Mouse (Mus musculus): ENCODE data around the gene Cyp46a1. TPM values are rescaled to one million over a fixed set of nuclear protein-coding genes. Genes with fewer than 3 reads are reported as not detected.

Gene Cyp46a1
- polyA plus RNA-seq, 1 experiment from 2014 or later: 4.3 TPM

GRCm38 (mm10) chr12:108355986-108356385 lies 21.8 kb downstream of the Cyp46a1 start:
- ATAC-seq (replicated peaks; ENCODE audit: insufficient number of reproducible peaks, low FRiP score, low TSS enrichment): no peak
- Histone ChIP-seq H3K27ac (ENCODE audit: low read depth, low read length) (no peak overlapping the region), H3K27me3 (ENCODE audit: control insufficient read depth, insufficient read depth, low read length) (peaks cover 33% of the 10 kb centered on the region), H3K9ac (ENCODE audit: low read depth, low read length) (no peak overlapping the region), H3K4me3 (ENCODE audit: low read depth, low read length) (no peak overlapping the region), H3K4me2 (no peak overlapping the region), H3K4me1 (ENCODE audit: control insufficient read depth, insufficient read depth, low read length) (no peaks in the 10 kb centered on the region; the same call in 1 of the 2 replicates), H3K36me3 (ENCODE audit: control insufficient read depth, insufficient read depth, low read length) (no peaks in the 10 kb centered on the region), H3K9me3 (replicated peaks; ENCODE audit: control insufficient read depth, low read length) (peaks cover 5% of the 10 kb centered on the region; the same call in 1 of the 2 replicates)

- H3K27ac ChIP-seq (ENCODE audit: low read depth, low read length): no peak overlapping the region
- WGBS (ENCODE audit: insufficient replicate concordance): 6% methylated on average over 5 of the region's 5 CpGs
- no peak overlapping the region for H3K9ac ChIP-seq (ENCODE audit: low read depth, low read length)
- H3K36me3 ChIP-seq (ENCODE audit: control insufficient read depth, insufficient read depth, low read length): no peaks in the 10 kb centered on the region
- H3K27me3 ChIP-seq (ENCODE audit: control insufficient read depth, insufficient read depth, low read length): no peaks in the 10 kb centered on the region
- H3K9me3 ChIP-seq (replicated peaks; ENCODE audit: control insufficient read depth, low read length): no peaks in the 10 kb centered on the region
- H3K4me2 ChIP-seq: no peak overlapping the region
- no peak for ATAC-seq (replicated peaks; ENCODE audit: insufficient number of reproducible peaks, low FRiP score, low TSS enrichment)
- no peaks in the 10 kb centered on the region for H3K4me1 ChIP-seq (ENCODE audit: control insufficient read depth, insufficient read depth, low read length)
- H3K4me3 ChIP-seq (ENCODE audit: low read depth, low read length): no peak overlapping the region
These were observed 29.6 kb downstream of the Cyp46a1 start for GRCm38 (mm10) chr12:108363796-108364195.

GRCm38 (mm10) chr12:108365340-108365739 lies 31.2 kb downstream of the Cyp46a1 start:
- no peaks in the 10 kb centered on the region for H3K27me3 ChIP-seq (ENCODE audit: control insufficient read depth, insufficient read depth, low read length)
- peaks cover 2% of the 10 kb centered on the region for H3K4me1 ChIP-seq (ENCODE audit: control insufficient read depth, insufficient read depth, low read length)
- no peaks in the 10 kb centered on the region for H3K36me3 ChIP-seq (ENCODE audit: control insufficient read depth, insufficient read depth, low read length)
- no peak overlapping the region for H3K4me3 ChIP-seq (ENCODE audit: low read depth, low read length)
- ATAC-seq (replicated peaks; ENCODE audit: insufficient number of reproducible peaks, low FRiP score, low TSS enrichment): no peak
- H3K9me3 ChIP-seq (replicated peaks; ENCODE audit: control insufficient read depth, low read length): no peaks in the 10 kb centered on the region
- no peak overlapping the region for H3K27ac ChIP-seq (ENCODE audit: low read depth, low read length)
- no peak overlapping the region for H3K4me2 ChIP-seq
- 57% methylated on average over 3 of the region's 3 CpGs for WGBS (ENCODE audit: insufficient replicate concordance)
- no peak overlapping the region for H3K9ac ChIP-seq (ENCODE audit: low read depth, low read length)

GRCm38 (mm10) chr12:108365868-108366267 lies 31.7 kb downstream of the Cyp46a1 start:
- Histone ChIP-seq H3K4me3 (ENCODE audit: low read depth, low read length) (no peak overlapping the region), H3K36me3 (ENCODE audit: control insufficient read depth, insufficient read depth, low read length) (no peaks in the 10 kb centered on the region), H3K9me3 (replicated peaks; ENCODE audit: control insufficient read depth, low read length) (no peaks in the 10 kb centered on the region), H3K27ac (ENCODE audit: low read depth, low read length) (no peak overlapping the region), H3K4me2 (no peak overlapping the region), H3K4me1 (ENCODE audit: control insufficient read depth, insufficient read depth, low read length) (peaks cover 7% of the 10 kb centered on the region), H3K9ac (ENCODE audit: low read depth, low read length) (no peak overlapping the region), H3K27me3 (ENCODE audit: control insufficient read depth, insufficient read depth, low read length) (no peaks in the 10 kb centered on the region)
- no peak for ATAC-seq (replicated peaks; ENCODE audit: insufficient number of reproducible peaks, low FRiP score, low TSS enrichment)
- WGBS (ENCODE audit: insufficient replicate concordance): 65% methylated on average over 7 of the region's 7 CpGs

- Histone ChIP-seq H3K9me3 (replicated peaks; ENCODE audit: control insufficient read depth, low read length) (no peaks in the 10 kb centered on the region), H3K9ac (ENCODE audit: low read depth, low read length) (no peak overlapping the region), H3K4me3 (ENCODE audit: low read depth, low read length) (no peak overlapping the region), H3K27ac (ENCODE audit: low read depth, low read length) (no peak overlapping the region), H3K27me3 (ENCODE audit: control insufficient read depth, insufficient read depth, low read length) (no peaks in the 10 kb centered on the region), H3K4me1 (ENCODE audit: control insufficient read depth, insufficient read depth, low read length) (peaks cover 20% of the 10 kb centered on the region), H3K36me3 (ENCODE audit: control insufficient read depth, insufficient read depth, low read length) (no peaks in the 10 kb centered on the region), H3K4me2 (no peak overlapping the region)
- no peak for ATAC-seq (replicated peaks; ENCODE audit: insufficient number of reproducible peaks, low FRiP score, low TSS enrichment)
- WGBS (ENCODE audit: insufficient replicate concordance): 72% methylated on average over 2 of the region's 2 CpGs
These were observed 33.7 kb downstream of the Cyp46a1 start for GRCm38 (mm10) chr12:108367909-108368308.

- Histone ChIP-seq H3K36me3 (ENCODE audit: control insufficient read depth, insufficient read depth, low read length) (no peaks in the 10 kb centered on the region), H3K9me3 (replicated peaks; ENCODE audit: control insufficient read depth, low read length) (no peaks in the 10 kb centered on the region), H3K27me3 (ENCODE audit: control insufficient read depth, insufficient read depth, low read length) (no peaks in the 10 kb centered on the region), H3K4me3 (ENCODE audit: low read depth, low read length) (no peak overlapping the region), H3K27ac (ENCODE audit: low read depth, low read length) (no peak overlapping the region), H3K9ac (ENCODE audit: low read depth, low read length) (no peak overlapping the region), H3K4me2 (no peak overlapping the region), H3K4me1 (ENCODE audit: control insufficient read depth, insufficient read depth, low read length) (peaks cover 20% of the 10 kb centered on the region)
- ATAC-seq (replicated peaks; ENCODE audit: insufficient number of reproducible peaks, low FRiP score, low TSS enrichment): no peak
- 78% methylated on average over 5 of the region's 5 CpGs for WGBS (ENCODE audit: insufficient replicate concordance)
These were observed 34.7 kb downstream of the Cyp46a1 start for GRCm38 (mm10) chr12:108368921-108369320.

- peaks cover 26% of the 10 kb centered on the region for H3K4me1 ChIP-seq (ENCODE audit: control insufficient read depth, insufficient read depth, low read length)
- peak within 1 kb of the TSS; percentile 31 for H3K4me3 ChIP-seq (ENCODE audit: low read depth, low read length)
- peak; percentile 56 for ATAC-seq (replicated peaks; ENCODE audit: insufficient number of reproducible peaks, low FRiP score, low TSS enrichment)
- H3K9ac ChIP-seq (ENCODE audit: low read depth, low read length): peak within 1 kb of the TSS; percentile 64
- H3K27me3 ChIP-seq (ENCODE audit: control insufficient read depth, insufficient read depth, low read length): no peaks in the 10 kb centered on the region
- H3K27ac ChIP-seq (ENCODE audit: low read depth, low read length): peak within 1 kb of the TSS; percentile 88
- 29% methylated on average over 19 of the region's 19 CpGs for WGBS (ENCODE audit: insufficient replicate concordance)
- H3K36me3 ChIP-seq (ENCODE audit: control insufficient read depth, insufficient read depth, low read length): no peaks in the 10 kb centered on the region
- no peaks in the 10 kb centered on the region for H3K9me3 ChIP-seq (replicated peaks; ENCODE audit: control insufficient read depth, low read length)
- peak within 1 kb of the TSS; percentile 60 for H3K4me2 ChIP-seq
These were observed 36.6 kb downstream of the Cyp46a1 start, which contains the start of gene Eml1 for GRCm38 (mm10) chr12:108370596-108371428. TSS of gene Eml1 (plus strand) at chr12:108370957.

GRCm38 (mm10) chr12:108371429-108371765 lies 37.2 kb downstream of the Cyp46a1 start:
- WGBS (ENCODE audit: insufficient replicate concordance): 51% methylated on average over 6 of the region's 6 CpGs
- peak overlapping the region; percentile 64 for H3K9ac ChIP-seq (ENCODE audit: low read depth, low read length)
- H3K9me3 ChIP-seq (replicated peaks; ENCODE audit: control insufficient read depth, low read length): no peaks in the 10 kb centered on the region
- peaks cover 27% of the 10 kb centered on the region for H3K4me1 ChIP-seq (ENCODE audit: control insufficient read depth, insufficient read depth, low read length)
- peak overlapping the region; percentile 60 for H3K4me2 ChIP-seq
- H3K36me3 ChIP-seq (ENCODE audit: control insufficient read depth, insufficient read depth, low read length): no peaks in the 10 kb centered on the region
- H3K27ac ChIP-seq (ENCODE audit: low read depth, low read length): peak overlapping the region; percentile 88
- H3K27me3 ChIP-seq (ENCODE audit: control insufficient read depth, insufficient read depth, low read length): no peaks in the 10 kb centered on the region
- no peak for ATAC-seq (replicated peaks; ENCODE audit: insufficient number of reproducible peaks, low FRiP score, low TSS enrichment)
- H3K4me3 ChIP-seq (ENCODE audit: low read depth, low read length): peak overlapping the region; percentile 31

GRCm38 (mm10) chr12:108372241-108372640 lies 38.1 kb downstream of the Cyp46a1 start:
- WGBS (ENCODE audit: insufficient replicate concordance): 63% methylated on average over 17 of the region's 17 CpGs
- Histone ChIP-seq H3K36me3 (ENCODE audit: control insufficient read depth, insufficient read depth, low read length) (no peaks in the 10 kb centered on the region), H3K4me2 (peak overlapping the region; percentile 60), H3K9ac (ENCODE audit: low read depth, low read length) (peak overlapping the region; percentile 4), H3K4me3 (ENCODE audit: low read depth, low read length) (no peak overlapping the region), H3K4me1 (ENCODE audit: control insufficient read depth, insufficient read depth, low read length) (peaks cover 27% of the 10 kb centered on the region), H3K27ac (ENCODE audit: low read depth, low read length) (peak overlapping the region; percentile 60), H3K9me3 (replicated peaks; ENCODE audit: control insufficient read depth, low read length) (no peaks in the 10 kb centered on the region), H3K27me3 (ENCODE audit: control insufficient read depth, insufficient read depth, low read length) (no peaks in the 10 kb centered on the region)
- no peak for ATAC-seq (replicated peaks; ENCODE audit: insufficient number of reproducible peaks, low FRiP score, low TSS enrichment)
